Mouse (Mus musculus) midbrain, embryonic 10.5 days (tissue): ENCODE measurements around the gene Kif26b. TPM values are rescaled to one million over a fixed set of nuclear protein-coding genes. Genes with fewer than 3 reads are reported as not detected.

ENCODE experiments used
- DNase-seq: peaks from one replicate; pipeline ENCODE4 v3.0.0-alpha.2; 2017; ENCODE audit warnings: low spot score
- H3K27ac ChIP-seq: fragments of 300-500 bp; sonication (generic); replicated peaks from 2 replicates; pipeline ENCODE4 v1.5.1; 2016; ENCODE audit warnings: mild to moderate bottlenecking
- H3K27me3 ChIP-seq: fragments of 300-500 bp; sonication (generic); 2 replicates; pipeline ENCODE4 v1.6.1; 2016; ENCODE audit warnings: low read depth, mild to moderate bottlenecking; ENCODE audit not compliant: poor library complexity, severe bottlenecking
- H3K36me3 ChIP-seq: fragments of 300-500 bp; sonication (generic); 2 replicates; pipeline ENCODE4 v1.6.1; 2016; ENCODE audit warnings: mild to moderate bottlenecking, moderate library complexity
- H3K4me1 ChIP-seq: fragments of 300-500 bp; sonication (generic); 2 replicates; pipeline ENCODE4 v1.6.1; 2016
- H3K4me3 ChIP-seq: fragments of 300-500 bp; sonication (generic); 2 replicates; pipeline ENCODE4 v1.5.1; 2016; ENCODE audit warnings: mild to moderate bottlenecking, moderate library complexity
- H3K9me3 ChIP-seq: fragments of 300-500 bp; sonication (generic); replicated peaks from 2 replicates; pipeline ENCODE4 v1.6.1; 2016; ENCODE audit warnings: mild to moderate bottlenecking
- WGBS: fragments of 180-500 bp; shearing (Covaris S2); methylation state at CpG from one replicate; pipeline ENCODE4 v1.1.7; 2016; 5-methylcytosine and 5-hydroxymethylcytosine counted together
- polyA plus RNA-seq: library from polyadenylated mRNA; unstranded; fragments of >200 nt; fragmentation: Nextera tagmentation; extraction: Ambion mirVana; gene quantifications from 2 replicates; pipeline ENCODE4 v1.2.1, GENCODE M21; 2016

Gene Kif26b
- polyA plus RNA-seq, 1 experiment from 2014 or later, result 3.3 TPM

- H3K9me3 ChIP-seq, result peaks cover 4% of the 10 kb centered on the region; the same call in 1 of the 2 replicates
- 85% methylated on average over 9 of the region's 9 CpGs for WGBS
- H3K27me3 ChIP-seq, result peaks cover 10% of the 10 kb centered on the region
- no peak for DNase-seq
- H3K4me1 ChIP-seq, result no peaks in the 10 kb centered on the region
- no peaks in the 10 kb centered on the region for H3K36me3 ChIP-seq
- no peak overlapping the region for H3K4me3 ChIP-seq
- H3K27ac ChIP-seq, result no peak overlapping the region
Observed at GRCm38 (mm10) chr1:178749786-178750185, 220.9 kb downstream of the Kif26b start.

- H3K36me3 ChIP-seq, result no peaks in the 10 kb centered on the region
- DNase-seq, result no peak
- no peak overlapping the region for H3K4me3 ChIP-seq
- H3K27ac ChIP-seq, result no peak overlapping the region
- WGBS, result 44% methylated on average over 3 of the region's 3 CpGs
- no peaks in the 10 kb centered on the region for H3K4me1 ChIP-seq
- no peaks in the 10 kb centered on the region for H3K9me3 ChIP-seq
- H3K27me3 ChIP-seq, result no peaks in the 10 kb centered on the region
Observed at GRCm38 (mm10) chr1:178758441-178758840, 229.5 kb downstream of the Kif26b start.

- Histone ChIP-seq H3K27me3 (no peaks in the 10 kb centered on the region), H3K4me3 (no peak overlapping the region), H3K4me1 (no peaks in the 10 kb centered on the region), H3K27ac (no peak overlapping the region), H3K36me3 (no peaks in the 10 kb centered on the region), H3K9me3 (no peaks in the 10 kb centered on the region)
- DNase-seq, result no peak
- 90% methylated on average over 3 of the region's 3 CpGs for WGBS
Observed at GRCm38 (mm10) chr1:178762125-178762741, 233.3 kb downstream of the Kif26b start.

- Histone ChIP-seq H3K4me1 (no peaks in the 10 kb centered on the region), H3K27me3 (no peaks in the 10 kb centered on the region), H3K27ac (no peak overlapping the region), H3K4me3 (no peak overlapping the region), H3K36me3 (no peaks in the 10 kb centered on the region), H3K9me3 (no peaks in the 10 kb centered on the region)
- WGBS, result 82% methylated on average over 4 of the region's 4 CpGs
- DNase-seq, result no peak
Observed at GRCm38 (mm10) chr1:178764914-178765313, 236.0 kb downstream of the Kif26b start.

- Histone ChIP-seq H3K9me3 (no peaks in the 10 kb centered on the region), H3K4me1 (0 out of 2 replicates have a peak, but pooled peaks cover 1% of the 10 kb centered on the region), H3K27ac (no peak overlapping the region), H3K36me3 (no peaks in the 10 kb centered on the region), H3K27me3 (no peaks in the 10 kb centered on the region), H3K4me3 (no peak overlapping the region)
- no peak for DNase-seq
- 80% methylated on average over 2 of the region's 2 CpGs for WGBS
Observed at GRCm38 (mm10) chr1:178765650-178766049, 236.7 kb downstream of the Kif26b start.

GRCm38 (mm10) chr1:178768976-178769375 lies 240.1 kb downstream of the Kif26b start:
- Histone ChIP-seq H3K27me3 (no peaks in the 10 kb centered on the region), H3K36me3 (no peaks in the 10 kb centered on the region), H3K9me3 (no peaks in the 10 kb centered on the region), H3K4me1 (peaks cover 7% of the 10 kb centered on the region; the same call in 1 of the 2 replicates), H3K27ac (no peak overlapping the region), H3K4me3 (no peak overlapping the region)
- no peak for DNase-seq
- WGBS, result 89% methylated on average over 4 of the region's 4 CpGs

- DNase-seq, result no peak
- Histone ChIP-seq H3K4me1 (peaks cover 11% of the 10 kb centered on the region; the same call in 1 of the 2 replicates), H3K9me3 (no peaks in the 10 kb centered on the region), H3K27ac (no peak overlapping the region), H3K27me3 (no peaks in the 10 kb centered on the region), H3K36me3 (no peaks in the 10 kb centered on the region), H3K4me3 (no peak overlapping the region)
- WGBS, result 85% methylated on average over 6 of the region's 6 CpGs
Observed at GRCm38 (mm10) chr1:178769988-178770387, 241.1 kb downstream of the Kif26b start.

- no peak for DNase-seq
- no peaks in the 10 kb centered on the region for H3K9me3 ChIP-seq
- no peak overlapping the region for H3K4me3 ChIP-seq
- H3K4me1 ChIP-seq, result peaks cover 11% of the 10 kb centered on the region; the same call in 1 of the 2 replicates
- H3K36me3 ChIP-seq, result no peaks in the 10 kb centered on the region
- no peak overlapping the region for H3K27ac ChIP-seq
- WGBS, result 75% methylated on average over 6 of the region's 7 CpGs
- no peaks in the 10 kb centered on the region for H3K27me3 ChIP-seq
Observed at GRCm38 (mm10) chr1:178770626-178771362, 241.9 kb downstream of the Kif26b start.

- no peaks in the 10 kb centered on the region for H3K36me3 ChIP-seq
- H3K9me3 ChIP-seq, result no peaks in the 10 kb centered on the region
- no peak overlapping the region for H3K4me3 ChIP-seq
- H3K27ac ChIP-seq, result no peak overlapping the region
- H3K4me1 ChIP-seq, result no peaks in the 10 kb centered on the region
- no peak for DNase-seq
- H3K27me3 ChIP-seq, result no peaks in the 10 kb centered on the region
- 24% methylated on average over 2 of the region's 2 CpGs for WGBS
Observed at GRCm38 (mm10) chr1:178779742-178780141, 250.8 kb downstream of the Kif26b start.

- H3K27me3 ChIP-seq, result no peaks in the 10 kb centered on the region
- no peak overlapping the region for H3K27ac ChIP-seq
- no peaks in the 10 kb centered on the region for H3K9me3 ChIP-seq
- DNase-seq, result no peak
- no peaks in the 10 kb centered on the region for H3K36me3 ChIP-seq
- whole genome bisulfite sequencing, result 97% methylated on average over 6 of the region's 6 CpGs
- no peaks in the 10 kb centered on the region for H3K4me1 ChIP-seq
- H3K4me3 ChIP-seq, result no peak overlapping the region
Observed at GRCm38 (mm10) chr1:178784043-178784442, 255.1 kb downstream of the Kif26b start.

GRCm38 (mm10) chr1:178791266-178791665 lies 262.3 kb downstream of the Kif26b start:
- H3K27ac ChIP-seq, result no peak overlapping the region
- H3K4me1 ChIP-seq, result 0 out of 2 replicates have a peak, but pooled peaks cover 3% of the 10 kb centered on the region
- H3K27me3 ChIP-seq, result no peaks in the 10 kb centered on the region
- H3K4me3 ChIP-seq, result no peak overlapping the region
- WGBS, result 77% methylated on average over 1 of the region's 1 CpGs
- no peaks in the 10 kb centered on the region for H3K36me3 ChIP-seq
- no peaks in the 10 kb centered on the region for H3K9me3 ChIP-seq
- no peak for DNase-seq

- 87% methylated on average over 5 of the region's 5 CpGs for WGBS
- no peaks in the 10 kb centered on the region for H3K9me3 ChIP-seq
- H3K27ac ChIP-seq, result no peak overlapping the region
- no peak for DNase-seq
- 0 out of 2 replicates have a peak, but pooled peaks cover 3% of the 10 kb centered on the region for H3K4me1 ChIP-seq
- H3K27me3 ChIP-seq, result peaks cover 4% of the 10 kb centered on the region; the same call in 1 of the 2 replicates
- H3K4me3 ChIP-seq, result no peak overlapping the region
- no peaks in the 10 kb centered on the region for H3K36me3 ChIP-seq
Observed at GRCm38 (mm10) chr1:178792726-178793125, 263.8 kb downstream of the Kif26b start.

- Histone ChIP-seq H3K9me3 (no peaks in the 10 kb centered on the region), H3K4me1 (peaks cover 13% of the 10 kb centered on the region), H3K36me3 (no peaks in the 10 kb centered on the region), H3K4me3 (no peak overlapping the region), H3K27me3 (peaks cover 4% of the 10 kb centered on the region; the same call in 1 of the 2 replicates), H3K27ac (no peak overlapping the region)
- WGBS, result 96% methylated on average over 7 of the region's 7 CpGs
- no peak for DNase-seq
Observed at GRCm38 (mm10) chr1:178794866-178795265, 265.9 kb downstream of the Kif26b start.
